Mouse (Mus musculus): ENCODE measurements around the gene Runx2. TPM values are rescaled to one million over a fixed set of nuclear protein-coding genes. Genes with fewer than 3 reads are reported as not detected.

The Runx2 gene
- polyA plus RNA-seq, 1 experiment = 2.1 TPM

DNA sequence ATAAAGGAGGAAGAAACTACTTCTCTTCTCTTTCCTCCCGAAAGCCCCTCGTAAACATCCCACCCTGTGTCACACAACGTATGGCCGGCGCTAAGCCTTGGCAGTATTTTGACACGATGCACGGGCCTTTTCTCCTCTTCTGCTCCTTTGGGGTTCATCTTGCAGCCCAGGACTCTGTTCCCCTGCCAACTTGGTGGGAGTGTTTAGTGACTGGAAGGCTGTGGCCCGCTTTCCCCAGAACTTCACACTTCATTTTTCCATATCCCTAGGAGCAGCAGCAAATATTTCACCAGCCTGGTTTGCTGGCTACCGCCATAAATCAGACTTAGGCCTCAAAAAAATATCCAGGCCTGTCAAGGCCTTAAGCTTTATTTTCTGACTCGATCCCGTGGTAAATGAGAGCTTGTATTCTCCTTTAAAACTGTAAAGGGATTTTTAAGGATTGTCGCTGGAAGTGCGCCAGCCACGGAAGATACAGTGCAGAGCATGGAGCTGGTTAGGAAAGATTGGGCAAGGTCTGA lies 249.2 kb downstream of the Runx2 start:
- Histone ChIP-seq H3K9me3 (no peaks in the 10 kb centered on the region; the same call in 1 of the 2 replicates), H3K4me1 (no peaks in the 10 kb centered on the region), H3K36me3 (replicated peaks; ENCODE audit: low read length) (no peaks in the 10 kb centered on the region), H3K27me3 (replicated peaks) (peaks cover 29% of the 10 kb centered on the region), H3K4me3 (replicated peaks) (no peak overlapping the region)
- TF ChIP-seq FLI1 (IDR thresholded peaks at IDR 0.05; ENCODE audit: low read length) (no peak), GATA1 (IDR thresholded peaks at IDR 0.05; ENCODE audit: borderline replicate concordance, low read length) (no peak)

DNA sequence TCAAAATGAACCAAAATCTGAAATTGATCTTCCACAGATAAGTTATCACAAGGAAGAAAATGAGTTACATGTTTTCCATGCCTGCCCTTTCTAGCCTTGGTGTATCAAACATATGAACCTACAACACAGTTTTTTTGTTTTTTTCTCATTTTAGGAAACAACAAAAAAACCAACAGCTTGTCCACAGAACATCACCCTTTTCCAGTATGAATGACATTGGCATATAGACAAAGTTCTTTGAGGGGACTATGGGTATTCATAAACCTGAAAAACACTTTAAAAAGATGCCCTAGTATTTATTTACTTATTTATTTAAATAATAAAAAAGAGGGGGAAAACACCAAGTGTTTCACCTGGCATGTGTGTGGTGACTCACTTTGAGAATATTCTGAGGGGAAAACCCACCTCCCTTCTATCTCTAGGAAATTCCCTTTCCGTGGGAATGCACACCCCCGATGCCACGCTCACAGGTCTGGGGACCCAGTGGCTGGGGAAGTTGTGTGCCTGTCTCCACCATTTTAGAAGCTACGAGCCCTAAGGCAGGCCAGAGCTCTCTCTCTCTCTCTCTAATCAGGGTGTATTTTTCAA lies 249.9 kb downstream of the Runx2 start:
- Histone ChIP-seq H3K36me3 (replicated peaks; ENCODE audit: low read length) (no peaks in the 10 kb centered on the region), H3K9me3 (no peaks in the 10 kb centered on the region; the same call in 1 of the 2 replicates), H3K4me1 (no peaks in the 10 kb centered on the region), H3K27me3 (replicated peaks) (peaks cover 33% of the 10 kb centered on the region), H3K4me3 (replicated peaks) (no peak overlapping the region)
- TF ChIP-seq GATA1 (IDR thresholded peaks at IDR 0.05; ENCODE audit: borderline replicate concordance, low read length) = no peak
- no peak for TF ChIP-seq FLI1 (IDR thresholded peaks at IDR 0.05; ENCODE audit: low read length)

DNA sequence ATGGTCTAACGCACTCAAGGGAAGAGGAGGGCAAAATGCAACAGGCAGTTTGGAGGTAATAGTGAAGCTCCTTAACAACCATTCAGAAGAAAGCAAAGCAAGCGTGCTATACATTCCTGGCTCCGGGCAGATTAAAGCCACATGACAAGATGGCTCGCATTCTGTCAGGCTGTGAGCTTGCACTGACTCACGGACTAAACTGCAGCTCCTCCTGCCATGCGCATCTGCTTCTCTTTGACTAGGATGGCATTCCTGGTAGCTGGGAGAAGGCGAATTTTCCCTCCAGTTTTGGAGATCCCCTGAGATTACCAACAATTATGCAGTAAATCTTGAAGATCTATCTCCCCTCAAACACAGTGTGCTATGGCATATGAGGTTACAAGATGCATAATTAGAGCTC lies 254.6 kb downstream of the Runx2 start:
- no peaks in the 10 kb centered on the region; the same call in 1 of the 2 replicates for H3K9me3 ChIP-seq
- no peaks in the 10 kb centered on the region for H3K36me3 ChIP-seq (replicated peaks; ENCODE audit: low read length)
- TF ChIP-seq GATA1 (IDR thresholded peaks at IDR 0.05; ENCODE audit: borderline replicate concordance, low read length) (no peak), FLI1 (IDR thresholded peaks at IDR 0.05; ENCODE audit: low read length) (no peak)

DNA sequence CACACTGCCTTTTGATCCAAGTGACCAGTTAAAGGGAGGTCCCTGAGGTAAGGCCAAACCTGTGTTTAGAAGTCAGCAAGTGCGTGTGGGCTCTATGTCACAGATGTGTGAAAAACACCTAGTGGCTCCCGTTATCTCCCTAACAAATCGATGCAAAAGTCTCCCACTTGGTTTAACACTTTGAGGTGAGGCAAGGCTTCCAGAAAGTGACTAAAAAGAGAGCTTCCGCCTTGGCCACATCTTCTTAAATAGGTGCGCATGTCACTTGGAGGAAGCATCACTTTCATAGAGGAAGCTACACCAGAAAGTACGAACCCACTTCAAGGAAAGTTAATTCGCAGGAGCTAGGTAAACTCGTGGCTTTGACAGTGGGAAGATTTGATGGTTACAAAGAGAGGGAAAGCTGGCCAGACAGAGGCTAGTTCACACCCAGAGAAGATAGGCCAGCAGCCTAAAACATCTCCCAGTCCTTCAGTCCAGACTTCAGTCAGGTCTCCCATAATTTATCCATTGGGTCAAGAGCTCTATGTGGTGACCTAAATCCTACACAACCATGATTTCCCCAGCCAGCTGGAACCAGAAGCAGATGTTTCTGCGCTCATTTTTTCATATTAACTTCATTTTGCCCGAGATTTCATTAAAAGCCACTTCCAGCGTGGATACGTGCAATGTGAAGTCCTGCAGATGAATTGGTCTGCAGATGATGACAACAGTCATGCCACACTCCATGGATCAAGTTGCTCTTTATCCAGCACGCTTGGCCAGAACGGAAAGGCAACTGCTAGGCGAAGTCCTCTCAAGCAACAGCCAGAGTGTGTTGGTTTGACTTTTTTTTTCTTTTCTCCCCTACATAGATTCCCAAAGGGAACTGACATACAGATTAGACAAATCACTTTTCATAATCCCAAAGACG lies 257.1 kb downstream of the Runx2 start:
- Histone ChIP-seq H3K4me1 (no peaks in the 10 kb centered on the region), H3K36me3 (replicated peaks; ENCODE audit: low read length) (no peaks in the 10 kb centered on the region), H3K9me3 (no peaks in the 10 kb centered on the region; the same call in 1 of the 2 replicates), H3K27me3 (replicated peaks) (peaks cover 17% of the 10 kb centered on the region), H3K4me3 (replicated peaks) (no peak overlapping the region)
- TF ChIP-seq FLI1 (IDR thresholded peaks at IDR 0.05; ENCODE audit: low read length) (no peak), GATA1 (IDR thresholded peaks at IDR 0.05; ENCODE audit: borderline replicate concordance, low read length) (no peak)

More for the DNA sequence above, 254.6 kb downstream of the Runx2 start:
- H3K4me1 ChIP-seq = no peaks in the 10 kb centered on the region
- peaks cover 23% of the 10 kb centered on the region for H3K27me3 ChIP-seq (replicated peaks)
- H3K4me3 ChIP-seq (replicated peaks) = no peak overlapping the region

DNA sequence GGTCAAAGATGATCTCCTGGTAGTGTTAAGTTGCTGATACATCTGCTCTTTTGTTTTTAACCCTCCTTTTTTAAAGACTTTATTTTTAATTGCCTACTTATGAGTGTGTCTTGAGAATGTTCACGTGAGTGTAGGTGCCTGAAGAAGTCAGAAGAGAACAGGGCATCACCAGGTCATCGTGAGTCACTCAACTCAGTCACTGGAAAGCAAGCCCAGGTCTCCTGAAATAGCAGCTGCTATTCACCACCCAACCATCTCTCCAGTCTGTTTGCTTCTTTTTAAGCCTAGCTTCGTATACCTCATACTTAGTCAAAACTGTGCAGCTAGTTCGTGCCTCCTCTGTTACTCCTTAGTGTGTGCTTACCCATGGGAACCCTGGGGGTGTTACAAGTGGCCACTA lies 259.7 kb downstream of the Runx2 start:
- H3K4me1 ChIP-seq = no peaks in the 10 kb centered on the region
- H3K27me3 ChIP-seq (replicated peaks) = peaks cover 5% of the 10 kb centered on the region
- H3K9me3 ChIP-seq = no peaks in the 10 kb centered on the region
- no peak overlapping the region for H3K4me3 ChIP-seq (replicated peaks)
- TF ChIP-seq GATA1 (IDR thresholded peaks at IDR 0.05; ENCODE audit: borderline replicate concordance, low read length) (no peak), FLI1 (IDR thresholded peaks at IDR 0.05; ENCODE audit: low read length) (no peak)
- no peaks in the 10 kb centered on the region for H3K36me3 ChIP-seq (replicated peaks; ENCODE audit: low read length)

DNA sequence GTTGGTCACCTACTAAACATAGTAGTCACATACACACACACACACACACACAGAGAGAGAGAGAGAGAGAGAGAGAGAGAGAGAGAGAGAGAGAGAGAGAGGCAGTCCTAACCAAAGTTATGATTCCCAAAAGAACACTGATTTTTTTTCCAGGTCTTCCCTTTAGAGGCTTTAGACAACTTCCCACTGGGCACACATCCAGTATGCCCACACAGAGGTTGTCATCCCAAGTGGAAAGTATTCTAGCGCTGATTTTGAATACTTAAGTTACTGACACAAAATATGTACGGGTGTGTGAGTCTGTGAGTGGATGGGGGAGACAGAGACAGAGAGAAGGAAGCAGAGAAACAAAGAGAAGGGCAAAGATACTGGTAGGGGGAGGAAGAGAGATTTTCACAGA lies 265.0 kb downstream of the Runx2 start:
- Histone ChIP-seq H3K36me3 (replicated peaks; ENCODE audit: low read length) (no peaks in the 10 kb centered on the region), H3K4me3 (replicated peaks) (no peak overlapping the region), H3K9me3 (no peaks in the 10 kb centered on the region), H3K4me1 (no peaks in the 10 kb centered on the region), H3K27me3 (replicated peaks) (peaks cover 25% of the 10 kb centered on the region)
- TF ChIP-seq GATA1 (IDR thresholded peaks at IDR 0.05; ENCODE audit: borderline replicate concordance, low read length) = no peak
- no peak for TF ChIP-seq FLI1 (IDR thresholded peaks at IDR 0.05; ENCODE audit: low read length)

DNA sequence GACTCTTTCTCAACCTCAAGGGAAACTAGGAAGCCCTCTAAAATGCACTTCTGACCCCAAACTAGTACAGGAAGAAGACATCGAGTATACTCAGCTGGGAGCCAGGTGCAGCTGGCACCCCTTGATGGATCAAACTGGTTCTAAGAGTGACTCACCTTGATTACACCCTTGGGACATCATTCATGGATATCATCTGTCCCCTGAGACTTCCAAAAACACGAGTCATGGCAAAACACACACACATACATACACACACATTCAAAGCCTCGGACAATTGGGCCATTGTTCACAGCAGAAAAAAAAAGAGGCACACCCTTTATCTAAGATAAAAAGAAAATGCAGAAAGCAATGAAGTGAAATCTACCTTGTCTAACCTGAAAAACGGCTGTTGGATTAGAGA lies 266.7 kb downstream of the Runx2 start:
- TF ChIP-seq GATA1 (IDR thresholded peaks at IDR 0.05; ENCODE audit: borderline replicate concordance, low read length) (no peak), FLI1 (IDR thresholded peaks at IDR 0.05; ENCODE audit: low read length) (no peak)
- no peaks in the 10 kb centered on the region for H3K9me3 ChIP-seq
- H3K4me3 ChIP-seq (replicated peaks) = no peak overlapping the region
- no peaks in the 10 kb centered on the region for H3K36me3 ChIP-seq (replicated peaks; ENCODE audit: low read length)
- no peaks in the 10 kb centered on the region for H3K4me1 ChIP-seq
- peaks cover 25% of the 10 kb centered on the region for H3K27me3 ChIP-seq (replicated peaks)

DNA sequence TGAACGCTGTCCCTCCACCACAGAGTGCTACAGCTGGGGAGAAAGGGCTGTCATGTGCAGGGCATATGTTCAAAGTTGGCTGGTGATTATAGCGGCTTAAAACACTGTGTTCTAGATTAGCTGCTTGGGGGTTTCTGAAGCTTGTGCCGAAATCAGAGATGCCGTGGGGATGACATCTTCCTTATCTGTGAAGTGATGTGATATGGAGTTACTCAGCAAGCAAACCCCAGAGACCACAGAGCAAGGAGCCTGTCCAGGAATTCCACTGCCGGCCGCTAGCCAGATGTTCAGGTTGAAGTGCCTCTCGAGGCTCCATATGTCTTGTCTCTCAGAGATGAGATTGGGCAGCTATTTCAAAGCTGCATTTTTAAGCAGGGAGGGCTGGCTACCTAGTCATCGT lies 267.8 kb downstream of the Runx2 start:
- H3K9me3 ChIP-seq = no peaks in the 10 kb centered on the region
- H3K4me3 ChIP-seq (replicated peaks) = no peak overlapping the region
- TF ChIP-seq GATA1 (IDR thresholded peaks at IDR 0.05; ENCODE audit: borderline replicate concordance, low read length) (no peak), FLI1 (IDR thresholded peaks at IDR 0.05; ENCODE audit: low read length) (no peak)
- H3K36me3 ChIP-seq (replicated peaks; ENCODE audit: low read length) = no peaks in the 10 kb centered on the region
- H3K27me3 ChIP-seq (replicated peaks) = peaks cover 28% of the 10 kb centered on the region
- no peaks in the 10 kb centered on the region for H3K4me1 ChIP-seq

DNA sequence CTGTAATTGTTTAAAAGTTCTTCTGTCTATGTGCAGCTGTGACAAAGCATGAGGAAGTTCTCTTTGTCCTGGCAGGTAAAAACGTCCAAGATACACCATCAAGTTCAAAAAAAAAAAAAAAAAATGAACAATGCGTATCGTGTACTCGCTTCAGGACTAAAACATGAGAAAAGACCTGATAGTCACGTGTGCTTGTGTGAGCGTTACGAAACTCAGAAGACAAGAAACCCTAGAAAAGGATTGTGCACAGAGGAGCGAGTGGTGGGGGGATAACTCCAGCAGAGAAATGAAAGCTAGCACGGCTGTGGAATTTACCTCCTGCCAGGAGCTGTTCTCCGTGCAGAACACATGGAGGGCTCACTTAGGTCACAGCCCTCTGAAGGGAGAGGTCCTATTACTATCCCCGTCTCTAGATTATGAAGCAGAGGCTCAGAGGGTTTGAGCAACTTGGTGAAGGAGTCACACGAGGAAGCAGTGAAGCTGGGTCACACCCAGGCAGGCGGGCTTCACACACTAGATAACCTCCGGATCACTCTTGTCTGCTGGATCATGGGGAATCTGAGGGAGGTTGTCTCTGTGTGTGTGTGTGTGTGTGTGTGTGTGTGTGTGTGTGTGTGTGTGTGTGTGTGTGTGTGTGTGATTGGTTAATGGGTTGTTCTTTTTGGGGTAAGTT lies 269.3 kb downstream of the Runx2 start:
- Histone ChIP-seq H3K4me1 (no peaks in the 10 kb centered on the region), H3K27me3 (replicated peaks) (peaks cover 30% of the 10 kb centered on the region)
- TF ChIP-seq GATA1 (IDR thresholded peaks at IDR 0.05; ENCODE audit: borderline replicate concordance, low read length) (no peak), FLI1 (IDR thresholded peaks at IDR 0.05; ENCODE audit: low read length) (no peak)

More for the DNA sequence above, 269.3 kb downstream of the Runx2 start:
- Histone ChIP-seq H3K9me3 (no peaks in the 10 kb centered on the region), H3K36me3 (replicated peaks; ENCODE audit: low read length) (no peaks in the 10 kb centered on the region), H3K4me3 (replicated peaks) (no peak overlapping the region)
